Mouse (Mus musculus) forebrain, embryonic 16.5 days (tissue): ENCODE data around the gene Hand1. TPM values are rescaled to one million over a fixed set of nuclear protein-coding genes. Genes with fewer than 3 reads are reported as not detected.

Experiments used
- ATAC-seq: fragments of 200-750 bp; cut with Nextera tagmentation; 2 replicates; pipeline ENCODE4 v1.8.0; 2017; ENCODE audit warnings: mild to moderate bottlenecking, moderate library complexity
- H3K27ac ChIP-seq: fragments of 300-500 bp; sonication (generic); 2 replicates; pipeline ENCODE4 v1.5.1; 2014; ENCODE audit warnings: low read length, control low read depth
- H3K27me3 ChIP-seq: fragments of 300-500 bp; sonication (generic); replicated peaks from 2 replicates; pipeline ENCODE4 v1.6.1; 2014; ENCODE audit warnings: low read length; ENCODE audit not compliant: control insufficient read depth, insufficient read depth
- H3K36me3 ChIP-seq: fragments of 300-500 bp; sonication (generic); 2 replicates; pipeline ENCODE4 v1.6.1; 2014; ENCODE audit not compliant: control insufficient read depth, insufficient read depth
- H3K4me1 ChIP-seq: fragments of 300-500 bp; sonication (generic); replicated peaks from 2 replicates; pipeline ENCODE4 v1.6.1; 2014; ENCODE audit warnings: low read length; ENCODE audit not compliant: control insufficient read depth, insufficient read depth
- H3K4me2 ChIP-seq: fragments of 300-500 bp; sonication (generic); 2 replicates; pipeline ENCODE4 v1.6.1; 2014; ENCODE audit warnings: mild to moderate bottlenecking, low read length, control low read depth
- H3K4me3 ChIP-seq: fragments of 300-500 bp; sonication (generic); replicated peaks from 2 replicates; pipeline ENCODE4 v1.5.1; 2014; ENCODE audit warnings: mild to moderate bottlenecking, low read length, control low read depth
- H3K9ac ChIP-seq: fragments of 300-500 bp; sonication (generic); replicated peaks from 2 replicates; pipeline ENCODE4 v1.6.1; 2014; ENCODE audit warnings: low read depth, low read length, control low read depth
- H3K9me3 ChIP-seq: fragments of 300-500 bp; sonication (generic); 2 replicates; pipeline ENCODE4 v1.6.1; 2016; ENCODE audit warnings: low read length; ENCODE audit not compliant: control insufficient read depth
- WGBS: fragments of 180-500 bp; shearing (Covaris S2); extraction: QIAGEN DNeasy Blood & Tissue Kit; methylation state at CpG from one replicate; pipeline ENCODE4 v1.1.7; 2014; 5-methylcytosine and 5-hydroxymethylcytosine counted together
- polyA plus RNA-seq: library from polyadenylated mRNA; unstranded; fragments of >200 nt; fragmentation: Nextera tagmentation; extraction: Ambion mirVana; gene quantifications from 2 replicates; pipeline ENCODE4 v1.2.1, GENCODE M21; 2015

Gene Hand1
- polyA plus RNA-seq, result not detected in 2 replicates

DNA sequence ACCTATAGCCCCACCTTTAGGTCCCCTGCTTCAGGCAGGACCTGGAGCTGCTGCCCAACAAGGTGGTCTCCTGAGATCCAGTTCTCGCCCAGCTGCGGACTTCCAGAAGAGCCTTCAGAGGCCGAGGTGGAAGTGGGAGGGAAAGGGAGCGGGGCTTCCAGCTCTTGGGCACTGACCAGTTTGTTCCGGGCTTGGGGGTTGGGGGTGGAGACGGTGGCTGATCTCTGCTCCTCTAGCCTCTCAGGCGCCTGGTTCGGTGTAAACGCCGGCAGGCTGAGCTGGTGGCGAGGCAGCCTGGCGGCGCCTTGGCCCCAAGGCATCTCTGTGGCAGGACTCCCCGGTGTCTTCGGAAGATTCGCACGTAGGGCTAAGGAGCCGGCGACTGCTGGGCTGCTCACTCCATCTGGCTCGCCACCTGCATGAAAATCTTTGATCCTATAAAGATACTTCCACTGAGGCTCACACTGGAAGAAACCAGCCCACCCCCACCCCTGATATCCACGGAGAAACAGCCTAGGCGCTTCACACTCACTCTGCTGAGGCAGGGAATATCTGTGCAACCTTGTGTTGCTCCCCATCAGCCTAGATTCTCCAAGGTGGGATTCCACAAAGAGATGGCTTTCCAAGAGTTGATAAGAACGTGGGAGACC, at the start of gene Hand1:
Hand1 (minus strand) TSS at position 267 of the 650 bp plus-strand sequence.
- Histone ChIP-seq H3K36me3 (no peaks in the 10 kb centered on the region), H3K4me1 (peaks cover 17% of the 10 kb centered on the region)

DNA sequence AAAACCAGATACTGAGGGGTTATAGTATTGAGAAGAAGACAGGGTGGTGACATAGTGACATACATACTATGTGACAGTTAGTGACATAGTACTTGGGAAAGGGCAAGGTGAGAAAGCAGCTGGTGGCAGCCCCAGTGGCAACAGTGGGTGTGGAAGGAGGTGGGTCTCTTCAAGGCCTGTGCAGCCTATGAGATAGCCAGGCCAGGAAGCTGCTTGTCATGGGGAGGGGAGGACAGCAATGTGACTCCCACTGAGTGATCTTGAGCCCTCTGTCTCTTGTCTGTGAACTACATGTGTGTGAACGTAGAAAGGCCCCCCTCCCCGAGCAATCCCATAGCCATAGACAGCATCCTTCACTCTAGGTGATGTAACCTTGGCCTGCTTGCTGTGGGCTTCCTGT, 43.5 kb upstream of the Hand1 start:
- H3K4me1 ChIP-seq, result no peaks in the 10 kb centered on the region
- H3K4me2 ChIP-seq, result no peak overlapping the region
- no peak for ATAC-seq
- no peaks in the 10 kb centered on the region for H3K27me3 ChIP-seq
- no peaks in the 10 kb centered on the region for H3K36me3 ChIP-seq
- H3K9ac ChIP-seq, result no peak overlapping the region
- WGBS, result 78% methylated on average over 2 of the region's 2 CpGs
- H3K27ac ChIP-seq, result no peak overlapping the region
- no peak overlapping the region for H3K4me3 ChIP-seq
- no peaks in the 10 kb centered on the region for H3K9me3 ChIP-seq

More for the DNA sequence above, at the start of gene Hand1:
- ATAC-seq, result no peak
- 4% methylated on average over 23 of the region's 23 CpGs for WGBS
- Histone ChIP-seq H3K4me3 (no peak within 1 kb of the TSS), H3K27me3 (peaks cover 76% of the 10 kb centered on the region), H3K9ac (no peak within 1 kb of the TSS), H3K27ac (no peak within 1 kb of the TSS), H3K4me2 (no peak within 1 kb of the TSS), H3K9me3 (no peaks in the 10 kb centered on the region)

DNA sequence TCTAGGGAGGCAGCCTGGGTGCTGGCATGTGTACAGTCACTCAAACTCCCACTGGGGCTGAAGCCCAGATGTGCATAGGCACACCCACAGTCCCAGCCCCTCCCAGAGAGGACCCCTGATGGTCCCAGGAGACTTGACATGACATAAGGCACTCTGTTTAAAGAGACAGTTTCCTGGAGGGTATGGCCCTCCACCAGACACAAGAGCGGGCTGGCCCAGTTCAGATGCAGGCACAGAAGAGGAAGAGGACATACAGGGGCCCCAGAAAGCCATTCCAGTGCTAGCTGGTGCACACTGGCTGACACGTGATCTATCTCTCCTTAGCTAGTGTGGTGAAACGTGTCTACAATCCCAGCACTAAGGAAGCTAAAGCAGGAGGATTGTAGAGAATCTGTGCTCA, 40.4 kb upstream of the Hand1 start:
- H3K9me3 ChIP-seq, result no peaks in the 10 kb centered on the region
- no peak overlapping the region for H3K27ac ChIP-seq
- H3K4me3 ChIP-seq, result no peak overlapping the region
- H3K36me3 ChIP-seq, result no peaks in the 10 kb centered on the region
- no peak overlapping the region for H3K4me2 ChIP-seq
- no peak overlapping the region for H3K9ac ChIP-seq
- no peak for ATAC-seq
- no peaks in the 10 kb centered on the region for H3K4me1 ChIP-seq
- no peaks in the 10 kb centered on the region for H3K27me3 ChIP-seq
- 80% methylated on average over 3 of the region's 3 CpGs for WGBS

DNA sequence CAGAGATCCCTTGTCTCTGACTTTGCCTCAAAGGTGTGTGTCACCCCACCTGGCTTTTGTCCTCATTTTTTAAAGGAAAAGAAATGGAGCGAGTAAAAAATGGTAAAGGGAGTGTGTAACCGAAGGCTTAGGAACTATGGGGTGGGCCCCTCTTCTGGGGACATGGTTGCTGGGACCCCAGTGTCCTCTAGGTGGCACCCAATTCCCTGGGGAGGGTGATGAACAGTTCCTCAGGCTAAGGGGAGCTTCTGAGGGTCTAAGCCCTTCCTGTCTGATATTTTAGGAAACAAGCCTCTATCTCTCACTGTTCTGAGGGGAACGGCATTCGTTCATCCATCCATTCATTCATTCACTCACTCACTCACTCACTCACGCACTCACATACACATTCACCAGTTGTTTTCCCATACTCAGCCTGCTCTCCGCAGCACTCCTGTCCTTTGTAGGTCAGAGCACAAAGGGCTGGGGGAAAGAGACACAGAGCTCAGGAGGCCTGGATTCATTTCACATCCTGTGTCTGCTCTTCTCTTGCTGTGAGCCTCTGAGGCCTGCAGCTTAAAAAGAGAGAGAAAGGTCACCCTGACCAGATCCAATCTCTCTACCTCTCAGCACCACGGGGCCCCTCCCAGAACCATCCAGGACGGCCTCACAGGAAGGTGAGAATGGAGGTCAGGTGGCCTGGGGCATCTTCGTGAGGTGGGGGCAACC, 36.3 kb upstream of the Hand1 start:
- H3K4me3 ChIP-seq, result no peak overlapping the region
- H3K27ac ChIP-seq, result no peak overlapping the region
- no peaks in the 10 kb centered on the region for H3K4me1 ChIP-seq
- H3K4me2 ChIP-seq, result no peak overlapping the region
- no peak for ATAC-seq
- H3K9ac ChIP-seq, result no peak overlapping the region
- no peaks in the 10 kb centered on the region for H3K9me3 ChIP-seq
- 52% methylated on average over 9 of the region's 9 CpGs for WGBS
- no peaks in the 10 kb centered on the region for H3K27me3 ChIP-seq
- no peaks in the 10 kb centered on the region for H3K36me3 ChIP-seq

DNA sequence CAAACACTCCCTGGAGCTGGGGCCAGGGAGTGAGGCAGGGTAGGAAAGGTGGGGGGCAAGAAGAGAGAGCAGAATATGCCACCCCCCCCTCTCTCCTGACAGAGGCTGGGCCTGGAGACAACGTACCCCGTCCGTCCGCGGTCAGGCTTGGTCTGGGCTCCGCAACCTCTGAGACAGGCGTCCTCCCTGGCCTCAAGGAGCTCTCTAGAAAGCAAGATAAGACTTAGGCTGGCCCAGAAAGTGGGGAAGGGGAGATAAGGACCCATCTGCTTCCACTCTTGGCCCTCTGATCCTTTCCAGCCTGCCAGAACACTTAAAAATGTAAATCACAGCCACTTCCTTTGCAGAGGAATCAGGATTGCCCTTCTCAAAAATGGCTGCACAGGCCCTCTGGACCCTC, 33.8 kb upstream of the Hand1 start:
- no peak for ATAC-seq
- no peak overlapping the region for H3K9ac ChIP-seq
- no peaks in the 10 kb centered on the region for H3K27me3 ChIP-seq
- no peak overlapping the region for H3K27ac ChIP-seq
- H3K4me3 ChIP-seq, result no peak overlapping the region
- WGBS, result 47% methylated on average over 7 of the region's 7 CpGs
- H3K4me2 ChIP-seq, result no peak overlapping the region
- no peaks in the 10 kb centered on the region for H3K9me3 ChIP-seq
- H3K36me3 ChIP-seq, result no peaks in the 10 kb centered on the region
- no peaks in the 10 kb centered on the region for H3K4me1 ChIP-seq

DNA sequence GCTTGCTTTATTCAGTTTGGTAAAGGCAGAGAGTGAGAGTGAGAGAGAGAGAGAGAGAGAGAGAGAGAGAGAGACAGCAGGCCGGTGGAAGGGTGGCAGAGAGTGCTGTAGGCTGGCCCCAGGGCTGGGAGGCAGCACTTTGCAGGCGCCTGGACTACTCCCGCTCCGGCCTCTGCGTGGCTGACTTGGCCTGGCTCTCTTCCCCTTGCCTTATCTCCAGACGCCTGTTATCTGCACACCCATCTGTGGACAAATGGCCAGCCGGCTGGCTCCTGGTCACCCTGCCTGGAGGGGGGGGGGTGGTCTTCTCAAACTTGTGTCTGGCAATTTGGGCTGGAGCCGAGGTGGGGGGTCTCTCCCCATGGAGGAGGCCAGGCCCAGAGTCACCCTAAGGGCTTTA, 32.0 kb upstream of the Hand1 start:
- Histone ChIP-seq H3K36me3 (no peaks in the 10 kb centered on the region), H3K27me3 (no peaks in the 10 kb centered on the region), H3K4me3 (no peak overlapping the region), H3K4me2 (no peak overlapping the region), H3K27ac (no peak overlapping the region), H3K4me1 (no peaks in the 10 kb centered on the region), H3K9ac (no peak overlapping the region), H3K9me3 (no peaks in the 10 kb centered on the region)
- 70% methylated on average over 6 of the region's 8 CpGs for WGBS
- no peak for ATAC-seq

DNA sequence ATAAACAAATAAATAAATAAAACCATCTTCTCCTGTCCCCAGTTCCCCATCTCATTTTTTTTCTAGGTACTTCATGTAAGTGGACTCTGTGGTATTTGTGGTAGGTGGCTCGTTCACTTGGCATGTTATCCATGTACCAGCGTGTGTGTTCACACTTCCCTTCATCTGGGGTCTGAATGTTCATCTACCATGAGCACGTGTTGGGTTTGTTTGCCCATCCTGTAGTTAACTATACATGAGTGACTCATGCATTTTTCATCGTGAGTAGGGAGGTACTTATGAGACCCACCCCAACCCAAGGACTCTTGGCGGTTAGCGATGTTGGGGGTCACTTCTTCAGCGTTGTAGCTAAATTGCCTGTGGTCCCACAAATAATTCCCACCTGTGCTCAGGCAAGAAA, 29.5 kb upstream of the Hand1 start:
- Histone ChIP-seq H3K9ac (no peak overlapping the region), H3K36me3 (no peaks in the 10 kb centered on the region), H3K9me3 (no peaks in the 10 kb centered on the region), H3K27ac (no peak overlapping the region), H3K4me3 (no peak overlapping the region), H3K4me1 (no peaks in the 10 kb centered on the region), H3K27me3 (no peaks in the 10 kb centered on the region), H3K4me2 (no peak overlapping the region)
- 90% methylated on average over 7 of the region's 7 CpGs for WGBS
- ATAC-seq, result no peak

DNA sequence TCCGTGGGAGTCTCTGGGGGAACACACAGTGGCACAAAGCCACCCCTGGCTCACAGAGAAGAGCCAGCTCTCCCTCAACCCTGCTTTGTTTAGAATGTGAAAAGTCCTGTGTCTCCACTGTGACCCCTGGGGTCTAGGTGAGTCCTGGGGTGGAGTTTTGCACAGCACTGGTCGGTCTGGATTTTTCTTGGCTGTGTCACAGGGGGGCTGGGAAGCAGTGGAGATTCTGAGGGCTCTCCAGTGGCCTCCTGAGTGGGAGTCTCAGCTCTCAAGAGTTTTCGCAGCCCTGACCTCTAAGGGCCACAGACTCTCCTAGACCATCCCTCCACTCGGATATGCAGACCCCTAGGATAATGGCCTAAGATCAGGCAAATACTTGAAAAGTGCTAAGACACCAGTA, 25.1 kb upstream of the Hand1 start:
- no peak overlapping the region for H3K4me2 ChIP-seq
- no peak for ATAC-seq
- 41% methylated on average over 4 of the region's 4 CpGs for WGBS

DNA sequence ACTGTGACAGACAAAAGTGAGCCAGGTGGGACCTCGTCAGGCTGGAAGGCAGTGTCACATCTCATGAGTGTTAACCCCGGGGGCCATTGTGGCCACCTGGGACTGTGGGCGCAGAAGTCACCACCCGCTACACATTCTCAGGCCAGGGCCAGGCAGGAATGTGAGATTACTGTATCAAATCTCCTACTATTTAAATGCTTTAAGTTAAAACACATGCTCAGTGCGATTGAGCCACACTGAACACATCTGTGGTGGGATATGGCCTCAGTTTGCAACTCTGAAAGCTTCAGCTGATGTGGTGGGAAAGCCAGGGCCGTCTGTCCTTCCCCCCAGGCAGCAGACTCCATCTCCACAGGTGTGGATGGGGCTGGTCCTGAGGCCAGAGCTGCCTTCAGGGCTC, 21.0 kb upstream of the Hand1 start:
- ATAC-seq, result no peak
- 73% methylated on average over 6 of the region's 6 CpGs for WGBS

More for the DNA sequence above, 25.1 kb upstream of the Hand1 start:
- H3K9ac ChIP-seq, result no peak overlapping the region
- no peaks in the 10 kb centered on the region for H3K27me3 ChIP-seq
- H3K36me3 ChIP-seq, result no peaks in the 10 kb centered on the region
- no peak overlapping the region for H3K27ac ChIP-seq
- H3K4me1 ChIP-seq, result no peaks in the 10 kb centered on the region
- H3K4me3 ChIP-seq, result no peak overlapping the region
- no peaks in the 10 kb centered on the region for H3K9me3 ChIP-seq

More for the DNA sequence above, 21.0 kb upstream of the Hand1 start:
- Histone ChIP-seq H3K36me3 (no peaks in the 10 kb centered on the region), H3K27me3 (0 out of 2 replicates have a peak, but pooled peaks cover under 1% of the 10 kb centered on the region), H3K4me1 (no peaks in the 10 kb centered on the region), H3K9ac (no peak overlapping the region), H3K4me2 (no peak overlapping the region), H3K4me3 (no peak overlapping the region), H3K9me3 (no peaks in the 10 kb centered on the region), H3K27ac (no peak overlapping the region)
